Mouse (Mus musculus): ENCODE data around the gene Efna2. TPM values are rescaled to one million over a fixed set of nuclear protein-coding genes. Genes with fewer than 3 reads are reported as not detected.
A peak's percentile ranks its signal among the peaks of the same experiment; 100 is the strongest.

Gene Efna2
- polyA plus RNA-seq, 1 experiment from 2014 or later = 0.53 TPM

GRCm38 (mm10) chr10:80140666-80141035 is 38.6 kb upstream of the Efna2 start, which contains the start of gene Cbarp:
Cbarp (minus strand) TSS chr10:80140835.
- WGBS (ENCODE audit: insufficient replicate concordance) = 64% methylated on average over 10 of the region's 10 CpGs
- H3K4me3 ChIP-seq (ENCODE audit: low read depth, low read length) = peak within 1 kb of the TSS; percentile 75
- peak within 1 kb of the TSS; percentile 93 for H3K4me2 ChIP-seq (ENCODE audit: low read depth, low read length)
- H3K36me3 ChIP-seq (ENCODE audit: control insufficient read depth, insufficient read depth) = peaks cover 16% of the 10 kb centered on the region
- no peak for ATAC-seq (ENCODE audit: low read depth)
- no peaks in the 10 kb centered on the region for H3K9me3 ChIP-seq (replicated peaks; ENCODE audit: control insufficient read depth, low read length)
- peaks cover 72% of the 10 kb centered on the region for H3K4me1 ChIP-seq (ENCODE audit: control insufficient read depth, low read depth, low read length)
- H3K27ac ChIP-seq (ENCODE audit: low read length) = peak within 1 kb of the TSS; percentile 87
- H3K9ac ChIP-seq (ENCODE audit: low read depth, low read length) = peak within 1 kb of the TSS; percentile 67
- H3K27me3 ChIP-seq (ENCODE audit: control insufficient read depth, insufficient read depth, low read depth, low read length) = peaks cover 48% of the 10 kb centered on the region

GRCm38 (mm10) chr10:80141243-80141642 is 38.0 kb upstream of the Efna2 start:
- H3K36me3 ChIP-seq (ENCODE audit: control insufficient read depth, insufficient read depth) = peaks cover 16% of the 10 kb centered on the region
- no peaks in the 10 kb centered on the region for H3K9me3 ChIP-seq (replicated peaks; ENCODE audit: control insufficient read depth, low read length)
- peak overlapping the region; percentile 87 for H3K27ac ChIP-seq (ENCODE audit: low read length)
- 0% methylated on average over 29 of the region's 29 CpGs for WGBS (ENCODE audit: insufficient replicate concordance)
- peaks cover 78% of the 10 kb centered on the region for H3K4me1 ChIP-seq (ENCODE audit: control insufficient read depth, low read depth, low read length)
- H3K9ac ChIP-seq (ENCODE audit: low read depth, low read length) = peak overlapping the region; percentile 67
- H3K4me2 ChIP-seq (ENCODE audit: low read depth, low read length) = peak overlapping the region; percentile 72
- H3K4me3 ChIP-seq (ENCODE audit: low read depth, low read length) = peak overlapping the region; percentile 75
- H3K27me3 ChIP-seq (ENCODE audit: control insufficient read depth, insufficient read depth, low read depth, low read length) = peaks cover 42% of the 10 kb centered on the region
- ATAC-seq (ENCODE audit: low read depth) = peak; percentile 75

GRCm38 (mm10) chr10:80141786-80142529 is 37.3 kb upstream of the Efna2 start:
- Histone ChIP-seq H3K36me3 (ENCODE audit: control insufficient read depth, insufficient read depth) (peaks cover 16% of the 10 kb centered on the region), H3K4me3 (ENCODE audit: low read depth, low read length) (peak overlapping the region; percentile 75), H3K27ac (ENCODE audit: low read length) (peak overlapping the region; percentile 94), H3K9ac (ENCODE audit: low read depth, low read length) (peak overlapping the region; percentile 88), H3K4me2 (ENCODE audit: low read depth, low read length) (peak overlapping the region; percentile 72), H3K27me3 (ENCODE audit: control insufficient read depth, insufficient read depth, low read depth, low read length) (peaks cover 35% of the 10 kb centered on the region), H3K9me3 (replicated peaks; ENCODE audit: control insufficient read depth, low read length) (no peaks in the 10 kb centered on the region), H3K4me1 (ENCODE audit: control insufficient read depth, low read depth, low read length) (peaks cover 81% of the 10 kb centered on the region)
- ATAC-seq (ENCODE audit: low read depth) = peak; percentile 88
- WGBS (ENCODE audit: insufficient replicate concordance) = under 1% methylated on average over 43 of the region's 43 CpGs

GRCm38 (mm10) chr10:80142530-80142925 is 36.8 kb upstream of the Efna2 start:
- Histone ChIP-seq H3K27me3 (ENCODE audit: control insufficient read depth, insufficient read depth, low read depth, low read length) (peaks cover 29% of the 10 kb centered on the region), H3K4me3 (ENCODE audit: low read depth, low read length) (peak overlapping the region; percentile 75), H3K4me1 (ENCODE audit: control insufficient read depth, low read depth, low read length) (peaks cover 81% of the 10 kb centered on the region), H3K4me2 (ENCODE audit: low read depth, low read length) (peak overlapping the region; percentile 72), H3K9ac (ENCODE audit: low read depth, low read length) (peak overlapping the region; percentile 88), H3K9me3 (replicated peaks; ENCODE audit: control insufficient read depth, low read length) (no peaks in the 10 kb centered on the region), H3K36me3 (ENCODE audit: control insufficient read depth, insufficient read depth) (peaks cover 16% of the 10 kb centered on the region), H3K27ac (ENCODE audit: low read length) (peak overlapping the region; percentile 94)
- WGBS (ENCODE audit: insufficient replicate concordance) = under 1% methylated on average over 15 of the region's 15 CpGs
- ATAC-seq (ENCODE audit: low read depth) = peak; percentile 32

- H3K27ac ChIP-seq (ENCODE audit: low read length) = no peak overlapping the region
- ATAC-seq (ENCODE audit: low read depth) = no peak
- peaks cover 18% of the 10 kb centered on the region for H3K27me3 ChIP-seq (ENCODE audit: control insufficient read depth, insufficient read depth, low read depth, low read length)
- no peaks in the 10 kb centered on the region for H3K9me3 ChIP-seq (replicated peaks; ENCODE audit: control insufficient read depth, low read length)
- H3K9ac ChIP-seq (ENCODE audit: low read depth, low read length) = no peak overlapping the region
- no peak overlapping the region for H3K4me3 ChIP-seq (ENCODE audit: low read depth, low read length)
- WGBS (ENCODE audit: insufficient replicate concordance) = 85% methylated on average over 7 of the region's 7 CpGs
- H3K4me2 ChIP-seq (ENCODE audit: low read depth, low read length) = 0 out of 2 replicates have a peak overlapping the region, but pooled peaks have one; percentile 72
- H3K4me1 ChIP-seq (ENCODE audit: control insufficient read depth, low read depth, low read length) = peaks cover 79% of the 10 kb centered on the region
- peaks cover 16% of the 10 kb centered on the region for H3K36me3 ChIP-seq (ENCODE audit: control insufficient read depth, insufficient read depth)
These were observed 35.6 kb upstream of the Efna2 start for GRCm38 (mm10) chr10:80143664-80144063.

- H3K9ac ChIP-seq (ENCODE audit: low read depth, low read length) = no peak overlapping the region
- H3K4me2 ChIP-seq (ENCODE audit: low read depth, low read length) = no peak overlapping the region
- H3K9me3 ChIP-seq (replicated peaks; ENCODE audit: control insufficient read depth, low read length) = no peaks in the 10 kb centered on the region
- no peak for ATAC-seq (ENCODE audit: low read depth)
- no peak overlapping the region for H3K27ac ChIP-seq (ENCODE audit: low read length)
- H3K4me1 ChIP-seq (ENCODE audit: control insufficient read depth, low read depth, low read length) = peaks cover 74% of the 10 kb centered on the region
- peaks cover 13% of the 10 kb centered on the region for H3K27me3 ChIP-seq (ENCODE audit: control insufficient read depth, insufficient read depth, low read depth, low read length)
- H3K36me3 ChIP-seq (ENCODE audit: control insufficient read depth, insufficient read depth) = peaks cover 16% of the 10 kb centered on the region
- 85% methylated on average over 12 of the region's 12 CpGs for WGBS (ENCODE audit: insufficient replicate concordance)
- H3K4me3 ChIP-seq (ENCODE audit: low read depth, low read length) = no peak overlapping the region
These were observed 35.1 kb upstream of the Efna2 start for GRCm38 (mm10) chr10:80144159-80144558.

GRCm38 (mm10) chr10:80144864-80145838 is 34.1 kb upstream of the Efna2 start:
- H3K9ac ChIP-seq (ENCODE audit: low read depth, low read length) = no peak overlapping the region; the same call in 1 of the 2 replicates
- peaks cover 71% of the 10 kb centered on the region for H3K4me1 ChIP-seq (ENCODE audit: control insufficient read depth, low read depth, low read length)
- no peaks in the 10 kb centered on the region for H3K9me3 ChIP-seq (replicated peaks; ENCODE audit: control insufficient read depth, low read length)
- WGBS (ENCODE audit: insufficient replicate concordance) = 74% methylated on average over 20 of the region's 20 CpGs
- peaks cover 16% of the 10 kb centered on the region for H3K36me3 ChIP-seq (ENCODE audit: control insufficient read depth, insufficient read depth)
- H3K4me3 ChIP-seq (ENCODE audit: low read depth, low read length) = no peak overlapping the region
- peak overlapping the region; percentile 99 for H3K27ac ChIP-seq (ENCODE audit: low read length)
- ATAC-seq (ENCODE audit: low read depth) = no peak
- H3K4me2 ChIP-seq (ENCODE audit: low read depth, low read length) = 0 out of 2 replicates have a peak overlapping the region, but pooled peaks have one; percentile 34
- peaks cover 3% of the 10 kb centered on the region for H3K27me3 ChIP-seq (ENCODE audit: control insufficient read depth, insufficient read depth, low read depth, low read length)

GRCm38 (mm10) chr10:80145896-80146295 is 33.4 kb upstream of the Efna2 start:
- Histone ChIP-seq H3K36me3 (ENCODE audit: control insufficient read depth, insufficient read depth) (peaks cover 16% of the 10 kb centered on the region), H3K9me3 (replicated peaks; ENCODE audit: control insufficient read depth, low read length) (no peaks in the 10 kb centered on the region), H3K27ac (ENCODE audit: low read length) (peak overlapping the region; percentile 99), H3K9ac (ENCODE audit: low read depth, low read length) (peak overlapping the region; percentile 88), H3K4me2 (ENCODE audit: low read depth, low read length) (peak overlapping the region; percentile 34; the same call in 1 of the 2 replicates), H3K4me3 (ENCODE audit: low read depth, low read length) (no peak overlapping the region), H3K4me1 (ENCODE audit: control insufficient read depth, low read depth, low read length) (peaks cover 74% of the 10 kb centered on the region), H3K27me3 (ENCODE audit: control insufficient read depth, insufficient read depth, low read depth, low read length) (no peaks in the 10 kb centered on the region)
- WGBS (ENCODE audit: insufficient replicate concordance) = 49% methylated on average over 6 of the region's 6 CpGs
- ATAC-seq (ENCODE audit: low read depth) = no peak

All from liver, embryonic 16.5 days (tissue).